Mouse (Mus musculus) MEL (cell line): ENCODE measurements around the gene 1700122O11Rik.

Experiments used
- CHD2 ChIP-seq: IDR thresholded peaks from 2 replicates; pipeline ENCODE4 v1.6.1; 2011; ENCODE audit warnings: low read length, improper control_type of control experiment
- CTCF ChIP-seq, 3 experiments: IDR thresholded peaks in 2 of 3; conservative IDR thresholded peaks in 1 of 3; 2 replicates each; pipeline ENCODE4 v1.5.1; 2011 to 2012; ENCODE audit warnings: low read length in 3 of 3, low read depth in 2 of 3, mild to moderate bottlenecking in 2 of 3, improper control_type of control experiment in 1 of 3, inconsistent platforms in 1 of 3, mixed read lengths in 1 of 3, moderate library complexity in 1 of 3; ENCODE audit not compliant: control insufficient read depth in 1 of 3, insufficient read depth in 1 of 3, poor library complexity in 1 of 3, severe bottlenecking in 1 of 3
- GABPA ChIP-seq: IDR thresholded peaks from 2 replicates; pipeline ENCODE4 v1.6.1; 2012; ENCODE audit warnings: low read depth, mild to moderate bottlenecking, inconsistent platforms, low read length, improper control_type of control experiment, moderate library complexity
- GATA1 ChIP-seq: IDR thresholded peaks from 2 replicates; pipeline ENCODE4 v1.6.1; 2011; ENCODE audit warnings: low read depth, low read length, improper control_type of control experiment
- MAZ ChIP-seq: IDR thresholded peaks from 2 replicates; pipeline ENCODE4 v1.6.1; 2012; ENCODE audit warnings: low read depth, mild to moderate bottlenecking, inconsistent platforms, low read length, improper control_type of control experiment
- MEF2A ChIP-seq: IDR thresholded peaks from 2 replicates; pipeline ENCODE4 v1.6.1; 2014; ENCODE audit warnings: low read depth, mild to moderate bottlenecking, inconsistent platforms, low read length, improper control_type of control experiment; ENCODE audit not compliant: poor library complexity, insufficient replicate concordance, severe bottlenecking; ENCODE audit errors: extremely low read depth
- POLR2A ChIP-seq, 2 experiments: IDR thresholded peaks; 2 replicates each; pipeline ENCODE4 v1.6.1; 2011 to 2012; ENCODE audit warnings: low read length in 2 of 2, mild to moderate bottlenecking in 2 of 2, control low read depth in 1 of 2, improper control_type of control experiment in 1 of 2, low read depth in 1 of 2, moderate library complexity in 1 of 2; ENCODE audit not compliant: control insufficient read depth in 1 of 2, insufficient read depth in 1 of 2, poor library complexity in 1 of 2
- POLR2AphosphoS5 ChIP-seq: IDR thresholded peaks from 2 replicates; pipeline ENCODE4 v1.6.1; 2012; ENCODE audit warnings: low read depth, borderline replicate concordance, mild to moderate bottlenecking, inconsistent platforms, low read length, moderate library complexity, mixed read lengths
- RAD21 ChIP-seq: IDR thresholded peaks from 2 replicates; pipeline ENCODE4 v1.6.1; 2011; ENCODE audit warnings: mild to moderate bottlenecking, low read depth, low read length, improper control_type of control experiment
- TCF12 ChIP-seq: IDR thresholded peaks from 2 replicates; pipeline ENCODE4 v1.6.1; 2014; ENCODE audit warnings: low read depth, mild to moderate bottlenecking, inconsistent platforms, low read length, improper control_type of control experiment, moderate library complexity
- USF1 ChIP-seq: IDR thresholded peaks from 2 replicates; pipeline ENCODE4 v1.6.1; 2014; ENCODE audit warnings: low read depth, mild to moderate bottlenecking, inconsistent platforms, low read length, improper control_type of control experiment, moderate library complexity

GRCm38 (mm10) chr17:48024045-48024444 is 14.0 kb downstream of the 1700122O11Rik start:
- TF ChIP-seq MAZ (no peak), POLR2A (IDR thresholded peaks at IDR 0.05; ENCODE audit: control insufficient read depth in 1 of 2, insufficient read depth in 1 of 2, low read depth in 1 of 2, low read length in 2 of 2, poor library complexity in 1 of 2) (no peak), RAD21 (no peak), CTCF (IDR thresholded peaks at IDR 0.05 in 2 of 3, conservative IDR thresholded peaks at IDR 0.05 in 1 of 3; ENCODE audit: control insufficient read depth in 1 of 3, insufficient read depth in 1 of 3, low read depth in 2 of 3, low read length in 3 of 3, poor library complexity in 1 of 3, severe bottlenecking in 1 of 3) (no peak), CHD2 (no peak), TCF12 (no peak), MEF2A (no peak), USF1 (no peak), GABPA (no peak), POLR2AphosphoS5 (no peak), GATA1 (no peak)
